Mouse (Mus musculus): ENCODE data around the gene Tgm2. TPM values are rescaled to one million over a fixed set of nuclear protein-coding genes. Genes with fewer than 3 reads are reported as not detected.

The Tgm2 gene
- polyA plus RNA-seq (2012; rRNA removed; ENCODE audit: low replicate concordance): 362 and 382 TPM in 2 replicates

DNA sequence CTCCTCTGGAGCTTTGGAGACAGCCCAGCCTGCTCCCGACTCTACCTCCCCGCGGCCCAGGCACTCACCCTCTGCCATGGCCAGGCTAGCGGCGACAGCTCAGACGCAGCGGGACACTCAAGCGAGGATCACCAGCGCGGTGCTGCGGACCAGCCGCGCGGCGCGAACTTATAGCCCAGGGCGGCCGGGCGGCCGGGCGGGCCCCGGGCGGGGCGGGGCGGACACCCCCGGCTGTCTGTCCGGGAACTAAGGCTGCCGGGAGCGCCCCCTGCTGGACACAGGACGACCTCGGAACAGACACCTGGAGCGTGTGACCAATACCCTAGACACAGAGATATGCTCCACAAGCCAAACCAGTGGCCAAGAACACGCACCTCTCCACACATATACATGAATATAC lies at the start of gene Tgm2:
Gene Tgm2, minus strand, starts transcription at position 214 of the 400 bp plus-strand sequence.

Other genes starting within 250 kb of the Tgm2 start
- not detected in 2 replicates for gene Vstm2l, start 231.8 kb downstream of the Tgm2 start, polyA plus RNA-seq (2012; rRNA removed; ENCODE audit: low replicate concordance)
- gene Tti1, start 118.0 kb downstream of the Tgm2 start, polyA plus RNA-seq (2012; rRNA removed; ENCODE audit: low replicate concordance): 17.4 and 24.9 TPM in 2 replicates
- 19.8 and 28.0 TPM in 2 replicates for gene Rprd1b, start 117.9 kb downstream of the Tgm2 start, polyA plus RNA-seq (2012; rRNA removed; ENCODE audit: low replicate concordance)
- 3.3 and 3.4 TPM in 2 replicates for gene D630003M21Rik, start 82.8 kb upstream of the Tgm2 start, polyA plus RNA-seq (2012; rRNA removed; ENCODE audit: low replicate concordance)
- not detected in 2 replicates for gene Bpi, start 111.7 kb upstream of the Tgm2 start, polyA plus RNA-seq (2012; rRNA removed; ENCODE audit: low replicate concordance)
- gene Lbp, start 160.1 kb upstream of the Tgm2 start, polyA plus RNA-seq (2012; rRNA removed; ENCODE audit: low replicate concordance): 61.8 and 118 TPM in 2 replicates
- 25.5 and 30.6 TPM in 2 replicates for gene Snhg11, start 229.2 kb upstream of the Tgm2 start, polyA plus RNA-seq (2012; rRNA removed; ENCODE audit: low replicate concordance)